Mouse (Mus musculus) induced T-regulatory cell, adult 2 months (primary cell): ENCODE results near the gene Il12rb1.
A peak's percentile ranks its signal among the peaks of the same experiment; 100 is the strongest.

Source experiments
- DNase-seq: peaks from one replicate; pipeline ENCODE4 v3.0.0-alpha.2; 2012; ENCODE audit warnings: low read depth

The Il12rb1 gene

GRCm38 (mm10) chr8:70808239-70808638, at the start of gene Il12rb1:
TSS of gene Il12rb1 (plus strand) at chr8:70808449.
- DNase-seq, result peak; percentile 86

- DNase-seq, result no peak
These were observed 49.4 kb upstream of the Il12rb1 start for GRCm38 (mm10) chr8:70758616-70759561.

- peak; percentile 62 for DNase-seq
These were observed 47.9 kb upstream of the Il12rb1 start for GRCm38 (mm10) chr8:70760350-70760749.

- peak; percentile 98 for DNase-seq
These were observed 47.4 kb upstream of the Il12rb1 start, which contains the start of gene Mpv17l2 for GRCm38 (mm10) chr8:70760775-70761406. TSS of gene Mpv17l2 (minus strand) at chr8:70760946.

- DNase-seq, result no peak
These were observed 46.1 kb upstream of the Il12rb1 start for GRCm38 (mm10) chr8:70762118-70762517.

GRCm38 (mm10) chr8:70763354-70763753, 44.9 kb upstream of the Il12rb1 start:
- peak; percentile 84 for DNase-seq

GRCm38 (mm10) chr8:70764026-70764425, 44.2 kb upstream of the Il12rb1 start:
- no peak for DNase-seq

- no peak for DNase-seq
These were observed 43.6 kb upstream of the Il12rb1 start for GRCm38 (mm10) chr8:70764676-70765075.

- peak; percentile 59 for DNase-seq
These were observed 42.9 kb upstream of the Il12rb1 start for GRCm38 (mm10) chr8:70765329-70765728.

GRCm38 (mm10) chr8:70765838-70766570, 42.2 kb upstream of the Il12rb1 start:
- DNase-seq, result peak; percentile 84

- DNase-seq, result peak; percentile 77
These were observed 41.4 kb upstream of the Il12rb1 start for GRCm38 (mm10) chr8:70766571-70767440.

- DNase-seq, result no peak
These were observed 40.7 kb upstream of the Il12rb1 start for GRCm38 (mm10) chr8:70767503-70767902.

GRCm38 (mm10) chr8:70768231-70768776, 39.9 kb upstream of the Il12rb1 start:
- DNase-seq, result no peak

GRCm38 (mm10) chr8:70768956-70769355, 39.3 kb upstream of the Il12rb1 start:
- no peak for DNase-seq

GRCm38 (mm10) chr8:70769359-70769758, 38.9 kb upstream of the Il12rb1 start:
- DNase-seq, result peak; percentile 98

- no peak for DNase-seq
These were observed 38.4 kb upstream of the Il12rb1 start for GRCm38 (mm10) chr8:70769858-70770257.

- DNase-seq, result no peak
These were observed 37.5 kb upstream of the Il12rb1 start for GRCm38 (mm10) chr8:70770748-70771147.

GRCm38 (mm10) chr8:70771217-70771616, 37.0 kb upstream of the Il12rb1 start:
- no peak for DNase-seq

GRCm38 (mm10) chr8:70772075-70772474, 36.2 kb upstream of the Il12rb1 start:
- no peak for DNase-seq

- peak; percentile 38 for DNase-seq
These were observed 35.4 kb upstream of the Il12rb1 start for GRCm38 (mm10) chr8:70772890-70773289.

- no peak for DNase-seq
These were observed 34.8 kb upstream of the Il12rb1 start for GRCm38 (mm10) chr8:70773410-70773809.
